Mouse (Mus musculus) embryonic facial prominence, embryonic 12.5 days (tissue): ENCODE measurements around the gene Klf16. TPM values are rescaled to one million over a fixed set of nuclear protein-coding genes. Genes with fewer than 3 reads are reported as not detected.

ENCODE experiments used
- ATAC-seq: fragments of 200-750 bp; cut with Nextera tagmentation; 2 replicates; pipeline ENCODE4 v1.8.0; 2017; ENCODE audit not compliant: insufficient number of reproducible peaks, insufficient read depth, low FRiP score, low TSS enrichment
- H3K27ac ChIP-seq: fragments of 300-500 bp; sonication (generic); 2 replicates; pipeline ENCODE4 v1.5.1; 2016; ENCODE audit warnings: mild to moderate bottlenecking
- H3K27me3 ChIP-seq: fragments of 300-500 bp; sonication (generic); 2 replicates; pipeline ENCODE4 v1.6.1; 2016; ENCODE audit warnings: mild to moderate bottlenecking, moderate library complexity
- H3K36me3 ChIP-seq: fragments of 300-500 bp; sonication (generic); 2 replicates; pipeline ENCODE4 v1.6.1; 2016; ENCODE audit warnings: mild to moderate bottlenecking
- H3K4me1 ChIP-seq: fragments of 300-500 bp; sonication (generic); 2 replicates; pipeline ENCODE4 v1.6.1; 2016
- H3K4me2 ChIP-seq: fragments of 300-500 bp; sonication (generic); replicated peaks from 2 replicates; pipeline ENCODE4 v1.6.1; 2016; ENCODE audit warnings: mild to moderate bottlenecking, moderate library complexity
- H3K4me3 ChIP-seq: fragments of 300-500 bp; sonication (generic); 2 replicates; pipeline ENCODE4 v1.5.1; 2016; ENCODE audit warnings: mild to moderate bottlenecking
- H3K9ac ChIP-seq: fragments of 300-500 bp; sonication (generic); 2 replicates; pipeline ENCODE4 v1.6.1; 2016; ENCODE audit warnings: mild to moderate bottlenecking, moderate library complexity
- H3K9me3 ChIP-seq: fragments of 300-500 bp; sonication (generic); 2 replicates; pipeline ENCODE4 v1.6.1; 2016; ENCODE audit warnings: mild to moderate bottlenecking, moderate library complexity
- WGBS: fragments of 180-500 bp; shearing (Covaris S2); methylation state at CpG from one replicate; pipeline ENCODE4 v1.1.7; 2016; 5-methylcytosine and 5-hydroxymethylcytosine counted together
- polyA plus RNA-seq: library from polyadenylated mRNA; unstranded; fragments of >200 nt; fragmentation: Nextera tagmentation; extraction: Ambion mirVana; gene quantifications from 2 replicates; pipeline ENCODE4 v1.2.1, GENCODE M21; 2016

The Klf16 gene
- 12.4 and 12.5 TPM in 2 replicates for polyA plus RNA-seq

- ATAC-seq, result peak; percentile 71
- peak within 1 kb of the TSS; percentile 93 for H3K27ac ChIP-seq
- under 1% methylated on average over 62 of the region's 97 CpGs for WGBS
- H3K36me3 ChIP-seq, result peaks cover 5% of the 10 kb centered on the region; the same call in 1 of the 2 replicates
- no peaks in the 10 kb centered on the region for H3K27me3 ChIP-seq
- H3K9ac ChIP-seq, result peak within 1 kb of the TSS; percentile 81
- H3K4me1 ChIP-seq, result peaks cover 31% of the 10 kb centered on the region
- H3K4me3 ChIP-seq, result peak within 1 kb of the TSS; percentile 85
- peak within 1 kb of the TSS; percentile 96 for H3K4me2 ChIP-seq
- H3K9me3 ChIP-seq, result no peaks in the 10 kb centered on the region
These were observed at the start of gene Klf16 for GRCm38 (mm10) chr10:80577195-80578130. Gene Klf16 (minus strand): TSS chr10:80577321.

- Histone ChIP-seq H3K9ac (no peak overlapping the region), H3K9me3 (no peaks in the 10 kb centered on the region), H3K27ac (no peak overlapping the region), H3K4me1 (peaks cover 28% of the 10 kb centered on the region), H3K36me3 (peaks cover 11% of the 10 kb centered on the region; the same call in 1 of the 2 replicates), H3K27me3 (no peaks in the 10 kb centered on the region), H3K4me3 (no peak overlapping the region), H3K4me2 (no peak overlapping the region)
- no peak for ATAC-seq
- 91% methylated on average over 4 of the region's 4 CpGs for WGBS
These were observed 48.6 kb upstream of the Klf16 start for GRCm38 (mm10) chr10:80625764-80626163.

- Histone ChIP-seq H3K27ac (peak overlapping the region; percentile 87), H3K4me3 (peak overlapping the region; percentile 82), H3K27me3 (no peaks in the 10 kb centered on the region), H3K36me3 (no peaks in the 10 kb centered on the region), H3K9ac (peak overlapping the region; percentile 91), H3K4me2 (peak overlapping the region; percentile 93), H3K4me1 (peaks cover 28% of the 10 kb centered on the region), H3K9me3 (no peaks in the 10 kb centered on the region)
- no peak for ATAC-seq
- WGBS, result 11% methylated on average over 15 of the region's 15 CpGs
These were observed 46.5 kb upstream of the Klf16 start for GRCm38 (mm10) chr10:80623457-80624191.

- peaks cover 28% of the 10 kb centered on the region for H3K4me1 ChIP-seq
- peak within 1 kb of the TSS; percentile 93 for H3K4me2 ChIP-seq
- peak within 1 kb of the TSS; percentile 88 for H3K27ac ChIP-seq
- no peaks in the 10 kb centered on the region for H3K36me3 ChIP-seq
- no peaks in the 10 kb centered on the region for H3K27me3 ChIP-seq
- no peak for ATAC-seq
- peak within 1 kb of the TSS; percentile 91 for H3K9ac ChIP-seq
- peak within 1 kb of the TSS; percentile 82 for H3K4me3 ChIP-seq
- under 1% methylated on average over 72 of the region's 85 CpGs for WGBS
- no peaks in the 10 kb centered on the region for H3K9me3 ChIP-seq
These were observed 45.7 kb upstream of the Klf16 start, which contains the start of gene Csnk1g2 for GRCm38 (mm10) chr10:80622661-80623456. Gene Csnk1g2 (plus strand): TSS chr10:80622838.

- peak; percentile 93 for ATAC-seq
- Histone ChIP-seq H3K36me3 (no peaks in the 10 kb centered on the region), H3K9me3 (no peaks in the 10 kb centered on the region), H3K4me1 (peaks cover 24% of the 10 kb centered on the region), H3K4me3 (peak overlapping the region; percentile 82), H3K9ac (peak overlapping the region; percentile 91), H3K4me2 (peak overlapping the region; percentile 93), H3K27me3 (no peaks in the 10 kb centered on the region), H3K27ac (peak overlapping the region; percentile 88)
- under 1% methylated on average over 64 of the region's 64 CpGs for WGBS
These were observed 45.0 kb upstream of the Klf16 start for GRCm38 (mm10) chr10:80621940-80622660.

- H3K27me3 ChIP-seq, result no peaks in the 10 kb centered on the region
- peaks cover 24% of the 10 kb centered on the region for H3K4me1 ChIP-seq
- H3K4me2 ChIP-seq, result peak overlapping the region; percentile 56
- H3K9ac ChIP-seq, result peak overlapping the region; percentile 49
- peak overlapping the region; percentile 88 for H3K27ac ChIP-seq
- WGBS, result 5% methylated on average over 9 of the region's 9 CpGs
- H3K4me3 ChIP-seq, result peak overlapping the region; percentile 82
- H3K9me3 ChIP-seq, result no peaks in the 10 kb centered on the region
- no peak for ATAC-seq
- H3K36me3 ChIP-seq, result no peaks in the 10 kb centered on the region
These were observed 44.5 kb upstream of the Klf16 start for GRCm38 (mm10) chr10:80621690-80621939.

- Histone ChIP-seq H3K4me1 (peaks cover 24% of the 10 kb centered on the region), H3K4me2 (peak overlapping the region; percentile 56), H3K9me3 (no peaks in the 10 kb centered on the region), H3K27me3 (no peaks in the 10 kb centered on the region), H3K9ac (peak overlapping the region; percentile 49), H3K27ac (peak overlapping the region; percentile 88), H3K4me3 (peak overlapping the region; percentile 82), H3K36me3 (no peaks in the 10 kb centered on the region)
- WGBS, result 62% methylated on average over 16 of the region's 16 CpGs
- ATAC-seq, result no peak
These were observed 43.9 kb upstream of the Klf16 start for GRCm38 (mm10) chr10:80620796-80621689.

GRCm38 (mm10) chr10:80620365-80620764 lies 43.2 kb upstream of the Klf16 start:
- Histone ChIP-seq H3K27ac (no peak overlapping the region), H3K9ac (no peak overlapping the region), H3K4me3 (no peak overlapping the region), H3K36me3 (peaks cover 6% of the 10 kb centered on the region), H3K27me3 (no peaks in the 10 kb centered on the region), H3K9me3 (no peaks in the 10 kb centered on the region), H3K4me1 (peaks cover 24% of the 10 kb centered on the region), H3K4me2 (no peak overlapping the region)
- WGBS, result 84% methylated on average over 9 of the region's 9 CpGs
- ATAC-seq, result no peak

GRCm38 (mm10) chr10:80619465-80620244 lies 42.5 kb upstream of the Klf16 start:
- no peak overlapping the region for H3K27ac ChIP-seq

More at GRCm38 (mm10) chr10:80619465-80620244, 42.5 kb upstream of the Klf16 start:
- H3K36me3 ChIP-seq, result peaks cover 13% of the 10 kb centered on the region
- ATAC-seq, result no peak
- no peak overlapping the region for H3K4me3 ChIP-seq
- 33% methylated on average over 8 of the region's 8 CpGs for WGBS
- H3K9me3 ChIP-seq, result no peaks in the 10 kb centered on the region
- peaks cover 18% of the 10 kb centered on the region for H3K4me1 ChIP-seq
- no peaks in the 10 kb centered on the region for H3K27me3 ChIP-seq
- no peak overlapping the region for H3K9ac ChIP-seq
- no peak overlapping the region for H3K4me2 ChIP-seq
